Mouse (Mus musculus) brain, embryonic 14.5 days (tissue): ENCODE results near the gene Chsy1.

Experiments
- CTCF ChIP-seq: fragments of 200-500 bp; IDR thresholded peaks from 2 replicates; pipeline ENCODE4 v1.5.1; 2012; ENCODE audit warnings: inconsistent platforms, mild to moderate bottlenecking, moderate library complexity, borderline replicate concordance; ENCODE audit not compliant: insufficient read depth, insufficient read length; ENCODE audit errors: extremely low read depth
- POLR2A ChIP-seq: fragments of 200-500 bp; IDR thresholded peaks from 2 replicates; pipeline ENCODE4 v1.6.1; 2012; ENCODE audit warnings: mild to moderate bottlenecking, inconsistent platforms, borderline replicate concordance; ENCODE audit not compliant: poor library complexity, insufficient read depth, insufficient read length, severe bottlenecking; ENCODE audit errors: extremely low read depth

- no peak for TF ChIP-seq CTCF
- no peak for TF ChIP-seq POLR2A
Observed at GRCm38 (mm10) chr7:66087652-66088051, 21.7 kb upstream of the Chsy1 start.
